Mouse (Mus musculus): ENCODE measurements around the gene Auts2. TPM values are rescaled to one million over a fixed set of nuclear protein-coding genes. Genes with fewer than 3 reads are reported as not detected.

The Auts2 gene
- total RNA-seq, 1 experiment from 2014 or later = 1.9 TPM

DNA sequence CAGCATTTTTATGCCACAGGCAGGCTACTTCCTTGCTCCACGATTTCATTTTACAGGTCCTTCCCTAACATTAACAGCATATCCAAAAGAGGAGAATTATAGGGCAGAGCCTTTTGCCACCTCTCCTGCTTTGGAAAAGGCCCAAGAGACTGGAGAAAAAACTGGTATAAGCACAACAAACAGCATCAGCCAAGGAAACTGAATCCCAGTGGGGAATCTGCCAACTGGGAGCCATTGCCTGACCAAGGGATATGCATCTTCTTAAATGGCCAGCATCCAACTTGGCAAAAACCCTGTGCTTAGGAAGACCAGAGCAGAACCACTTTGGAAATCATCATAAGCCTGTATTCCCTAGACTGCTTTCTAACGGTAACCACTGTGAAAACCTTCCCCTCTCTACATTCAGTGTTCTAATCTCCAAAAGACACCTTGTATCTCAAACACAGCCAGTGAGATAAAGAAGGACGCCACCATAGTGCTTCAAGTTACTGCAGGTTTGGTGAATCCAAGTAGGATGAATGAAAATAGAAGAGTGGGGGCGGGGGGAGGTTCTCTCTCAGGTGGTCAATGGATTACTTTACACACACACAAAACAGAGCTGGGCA is 169.6 kb downstream of the Auts2 start:
- no peak for ATAC-seq (replicated peaks in 1 of 2; ENCODE audit: insufficient read depth in 1 of 2, low FRiP score in 2 of 2, low TSS enrichment in 1 of 2, low read depth in 1 of 2, poor library complexity in 2 of 2, severe bottlenecking in 2 of 2)

DNA sequence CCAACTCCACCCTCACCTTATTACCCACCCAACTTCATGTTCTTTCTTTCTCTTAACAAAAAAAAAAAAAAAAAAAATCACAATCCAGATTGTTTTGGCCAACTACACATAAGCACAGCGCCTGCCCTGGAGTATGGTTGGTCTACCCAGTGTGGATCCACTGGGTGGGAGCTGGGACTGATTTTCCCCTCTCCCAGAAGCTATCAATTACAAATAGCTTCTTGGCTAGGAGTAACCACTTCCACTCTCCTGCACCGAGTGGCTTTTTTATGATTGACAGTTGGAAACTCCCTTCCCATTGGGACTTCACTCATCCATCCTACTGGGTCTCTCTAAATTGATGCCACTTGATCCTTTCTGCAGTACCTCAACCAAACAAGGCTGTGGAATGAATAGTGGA is 170.5 kb downstream of the Auts2 start:
- no peak for ATAC-seq (replicated peaks in 1 of 2; ENCODE audit: insufficient read depth in 1 of 2, low FRiP score in 2 of 2, low TSS enrichment in 1 of 2, low read depth in 1 of 2, poor library complexity in 2 of 2, severe bottlenecking in 2 of 2)

DNA sequence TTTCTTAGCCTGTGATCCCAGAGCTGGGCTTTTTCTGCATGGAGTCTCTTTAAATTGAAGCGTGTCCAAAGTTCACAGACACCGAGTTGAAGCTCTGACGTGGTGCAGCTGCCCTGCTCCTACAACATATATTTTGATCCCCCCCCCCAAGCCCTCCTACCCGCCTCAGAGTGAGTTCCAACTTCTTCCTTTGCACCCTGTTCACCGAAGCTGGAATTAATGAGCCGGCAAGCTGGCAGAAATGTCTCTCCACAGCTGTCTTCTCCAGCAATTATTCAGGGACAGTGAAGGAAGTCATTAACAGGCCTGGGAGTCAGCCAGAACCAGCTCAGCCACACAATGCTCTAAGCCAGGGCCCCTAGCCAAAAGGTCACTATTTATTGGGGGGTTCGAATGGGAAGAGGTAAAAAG is 174.5 kb downstream of the Auts2 start:
- ATAC-seq (replicated peaks in 1 of 2; ENCODE audit: insufficient read depth in 1 of 2, low FRiP score in 2 of 2, low TSS enrichment in 1 of 2, low read depth in 1 of 2, poor library complexity in 2 of 2, severe bottlenecking in 2 of 2) = no peak

DNA sequence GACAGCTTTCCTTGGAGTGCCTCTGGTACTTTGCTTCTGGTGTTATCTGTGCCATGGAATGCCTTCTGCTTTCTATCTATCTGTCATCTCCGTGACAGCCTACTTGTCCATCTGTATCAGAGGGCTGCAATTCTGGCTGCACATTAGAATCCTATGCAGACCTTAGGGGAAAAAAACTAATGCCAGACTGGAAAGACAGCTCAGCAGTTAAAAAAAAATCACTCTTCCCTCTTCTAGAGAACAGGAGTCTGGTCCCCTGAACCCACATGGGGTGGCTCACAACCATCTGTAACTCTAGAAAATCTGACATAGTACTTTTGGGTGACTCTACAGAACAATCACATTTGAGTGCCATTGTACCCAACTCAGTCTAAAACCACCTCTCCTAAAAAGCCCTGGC is 181.9 kb downstream of the Auts2 start:
- no peak for ATAC-seq (replicated peaks in 1 of 2; ENCODE audit: insufficient read depth in 1 of 2, low FRiP score in 2 of 2, low TSS enrichment in 1 of 2, low read depth in 1 of 2, poor library complexity in 2 of 2, severe bottlenecking in 2 of 2)

DNA sequence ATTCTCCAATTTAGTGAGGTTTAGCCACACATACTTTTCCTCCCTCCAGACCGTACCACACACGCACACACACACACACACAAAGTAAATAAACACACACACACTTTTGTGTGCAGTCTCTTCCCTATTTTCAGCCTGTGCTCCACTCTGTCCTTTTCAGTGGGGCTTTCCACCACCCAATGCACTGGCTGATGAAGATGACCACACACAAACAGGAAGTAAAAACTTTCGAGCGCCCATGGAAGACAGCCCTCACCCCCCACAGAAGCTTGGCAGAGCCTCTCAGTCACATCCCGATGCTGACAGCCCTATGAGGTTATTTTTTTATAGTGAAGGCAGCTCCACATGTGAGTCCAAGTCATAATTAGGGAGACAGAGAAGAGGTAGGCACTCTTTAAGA is 185.4 kb downstream of the Auts2 start:
- ATAC-seq (replicated peaks in 1 of 2; ENCODE audit: insufficient read depth in 1 of 2, low FRiP score in 2 of 2, low TSS enrichment in 1 of 2, low read depth in 1 of 2, poor library complexity in 2 of 2, severe bottlenecking in 2 of 2) = peak; percentile 83 to 93

DNA sequence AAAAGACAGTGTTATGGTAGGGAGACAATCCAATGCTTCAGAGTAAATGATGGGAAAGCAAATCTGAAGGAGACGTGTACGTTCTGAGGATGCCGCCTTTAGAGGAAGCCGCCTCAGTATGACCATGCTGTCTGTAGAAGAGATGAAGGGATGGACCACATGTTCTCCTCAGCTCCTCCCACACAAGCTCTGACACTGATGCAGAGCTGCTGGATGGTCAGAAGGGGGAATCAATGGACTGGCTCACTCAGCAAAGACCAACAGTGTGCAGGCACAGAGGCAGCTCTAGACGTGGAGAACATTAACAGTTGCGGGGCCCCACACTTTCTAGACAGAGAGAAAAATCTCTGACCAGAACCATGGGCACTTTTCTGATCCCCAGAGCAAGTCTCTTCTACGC is 187.2 kb downstream of the Auts2 start:
- ATAC-seq (replicated peaks in 1 of 2; ENCODE audit: insufficient read depth in 1 of 2, low FRiP score in 2 of 2, low TSS enrichment in 1 of 2, low read depth in 1 of 2, poor library complexity in 2 of 2, severe bottlenecking in 2 of 2) = no peak

DNA sequence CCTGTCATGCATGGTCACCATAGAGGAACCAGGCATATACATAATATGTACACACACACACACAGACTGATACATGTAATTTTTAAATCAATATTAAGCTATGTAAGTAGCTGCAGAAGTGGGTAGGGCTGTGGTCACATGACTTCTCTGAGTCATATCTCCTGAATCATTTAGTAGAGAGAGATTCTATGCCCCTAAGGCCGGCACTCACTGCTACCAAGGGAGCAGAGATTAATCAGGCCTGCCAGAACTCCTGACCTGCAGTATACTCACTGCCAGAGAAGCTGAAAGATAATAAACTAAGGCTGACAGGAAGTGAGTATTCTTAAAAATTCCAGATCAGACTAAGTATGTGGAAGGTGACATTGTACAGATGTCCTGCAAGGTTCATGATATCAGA is 190.7 kb downstream of the Auts2 start:
- no peak for ATAC-seq (replicated peaks in 1 of 2; ENCODE audit: insufficient read depth in 1 of 2, low FRiP score in 2 of 2, low TSS enrichment in 1 of 2, low read depth in 1 of 2, poor library complexity in 2 of 2, severe bottlenecking in 2 of 2)

DNA sequence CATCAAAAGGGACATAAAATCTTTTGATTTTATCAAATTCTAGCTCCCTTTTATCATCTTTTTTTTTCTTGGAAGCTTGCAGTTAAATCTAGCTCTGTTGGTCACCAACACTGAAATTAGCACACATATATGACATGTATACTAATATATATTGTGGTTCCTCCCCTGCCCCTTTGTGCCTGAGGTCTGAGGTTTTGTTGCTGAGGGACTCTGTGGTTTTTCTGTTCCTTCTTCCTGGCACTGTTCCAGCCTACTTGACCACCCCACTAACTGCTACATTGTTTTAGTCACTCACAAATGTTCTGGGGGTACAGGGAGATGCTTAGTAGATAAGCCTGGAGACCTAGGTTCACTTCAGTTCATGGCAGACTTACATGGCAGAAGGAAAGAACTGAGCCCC is 192.0 kb downstream of the Auts2 start:
- peak; percentile 34 to 45; a peak in 2 of 4 replicates for ATAC-seq (replicated peaks in 1 of 2; ENCODE audit: insufficient read depth in 1 of 2, low FRiP score in 2 of 2, low TSS enrichment in 1 of 2, low read depth in 1 of 2, poor library complexity in 2 of 2, severe bottlenecking in 2 of 2)

DNA sequence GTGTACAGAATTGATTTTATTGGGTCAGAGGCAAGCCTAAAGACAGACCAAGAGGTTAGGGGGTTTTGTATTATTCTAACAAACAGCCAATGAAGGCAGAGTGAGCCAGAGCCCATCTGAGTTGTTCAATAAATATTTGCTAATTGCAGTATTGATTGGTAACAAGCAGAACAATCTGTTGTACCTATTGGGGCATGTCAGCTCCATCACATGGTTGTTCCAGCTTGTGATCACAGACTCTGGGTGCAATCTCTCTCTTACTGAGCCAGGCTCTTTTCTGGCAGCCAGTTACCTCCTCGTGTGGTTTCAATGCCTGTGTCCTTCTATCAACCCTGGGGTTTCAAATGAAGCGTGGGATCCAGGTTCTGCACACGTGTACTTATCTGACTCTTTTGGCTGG is 201.8 kb downstream of the Auts2 start:
- no peak for ATAC-seq (replicated peaks in 1 of 2; ENCODE audit: insufficient read depth in 1 of 2, low FRiP score in 2 of 2, low TSS enrichment in 1 of 2, low read depth in 1 of 2, poor library complexity in 2 of 2, severe bottlenecking in 2 of 2)

DNA sequence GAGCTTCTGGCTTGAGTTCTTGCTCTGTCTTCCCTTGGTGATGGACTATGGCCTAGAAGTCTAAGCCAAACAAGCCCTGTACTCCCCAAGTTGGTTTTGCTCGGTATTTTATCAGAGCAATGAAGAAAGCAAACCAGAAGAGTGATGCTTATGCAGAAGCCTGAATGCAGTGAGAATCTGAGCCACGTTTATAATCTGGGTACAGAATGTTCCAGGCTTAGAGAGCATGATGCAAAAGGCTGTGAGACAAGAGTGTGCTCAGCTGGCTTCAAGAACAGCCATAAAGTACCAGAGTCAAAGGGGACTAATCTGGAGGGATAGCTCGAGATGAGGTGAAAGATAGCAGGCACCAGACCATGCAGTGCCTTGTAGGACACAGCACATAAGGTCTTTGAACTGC is 205.5 kb downstream of the Auts2 start:
- no peak for ATAC-seq (replicated peaks in 1 of 2; ENCODE audit: insufficient read depth in 1 of 2, low FRiP score in 2 of 2, low TSS enrichment in 1 of 2, low read depth in 1 of 2, poor library complexity in 2 of 2, severe bottlenecking in 2 of 2)

DNA sequence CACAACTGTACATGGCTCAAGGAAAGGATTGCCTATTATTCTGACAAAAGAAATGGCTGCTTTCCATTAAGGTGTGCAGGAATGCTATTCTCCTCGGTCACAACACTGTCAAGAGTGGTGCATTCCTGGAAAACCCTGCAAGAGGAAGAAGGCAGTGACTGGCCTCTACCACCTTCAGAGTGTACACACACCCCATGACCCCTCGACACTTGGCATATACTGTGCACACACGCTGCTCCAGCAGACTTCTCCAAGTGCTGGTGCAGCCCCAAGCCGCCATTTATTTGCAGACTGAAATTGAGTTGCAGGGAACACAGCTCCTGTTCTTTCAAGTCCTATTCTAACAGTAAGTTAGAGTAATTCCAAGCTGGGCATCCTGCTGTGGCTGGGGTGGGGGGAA is 207.4 kb downstream of the Auts2 start:
- no peak for ATAC-seq (replicated peaks in 1 of 2; ENCODE audit: insufficient read depth in 1 of 2, low FRiP score in 2 of 2, low TSS enrichment in 1 of 2, low read depth in 1 of 2, poor library complexity in 2 of 2, severe bottlenecking in 2 of 2)

DNA sequence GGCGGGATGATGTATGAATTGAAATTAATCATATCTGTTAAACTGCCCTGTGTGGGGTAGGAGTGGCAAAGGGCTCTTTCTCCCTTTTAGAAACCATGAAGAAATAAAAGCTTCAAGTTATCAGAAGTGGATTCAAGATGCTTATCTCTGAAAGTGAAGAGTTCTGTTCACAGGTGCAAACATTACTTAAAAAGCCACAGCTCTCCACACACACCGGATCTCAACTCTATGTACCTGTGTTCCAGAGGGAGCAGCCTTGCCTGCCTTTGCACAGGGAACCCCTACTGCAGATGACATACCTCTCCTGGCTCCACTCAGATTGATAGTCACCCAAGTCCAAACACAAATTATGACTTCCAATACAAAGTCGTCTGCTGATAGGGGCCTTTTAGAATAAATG is 208.3 kb downstream of the Auts2 start:
- ATAC-seq (replicated peaks in 1 of 2; ENCODE audit: insufficient read depth in 1 of 2, low FRiP score in 2 of 2, low TSS enrichment in 1 of 2, low read depth in 1 of 2, poor library complexity in 2 of 2, severe bottlenecking in 2 of 2) = no peak

DNA sequence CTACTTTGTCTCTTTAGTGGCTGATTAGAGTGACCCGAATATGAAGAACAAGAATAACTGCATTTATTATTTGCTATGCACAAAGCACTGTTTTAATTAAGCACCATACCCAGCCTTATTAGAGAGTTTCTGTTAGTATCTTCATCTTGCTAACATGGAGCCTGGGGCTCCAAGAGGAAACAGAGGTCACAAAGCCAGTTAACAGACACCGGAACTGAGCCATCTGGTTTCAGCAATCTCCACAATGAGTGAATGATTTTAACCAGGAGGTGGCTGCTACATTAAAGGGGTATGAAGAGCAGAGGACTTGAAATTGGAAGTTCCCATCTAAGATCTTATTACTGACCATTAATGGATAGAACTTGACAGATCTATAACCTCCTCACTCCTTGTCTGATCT is 209.4 kb downstream of the Auts2 start:
- no peak for ATAC-seq (replicated peaks in 1 of 2; ENCODE audit: insufficient read depth in 1 of 2, low FRiP score in 2 of 2, low TSS enrichment in 1 of 2, low read depth in 1 of 2, poor library complexity in 2 of 2, severe bottlenecking in 2 of 2)

DNA sequence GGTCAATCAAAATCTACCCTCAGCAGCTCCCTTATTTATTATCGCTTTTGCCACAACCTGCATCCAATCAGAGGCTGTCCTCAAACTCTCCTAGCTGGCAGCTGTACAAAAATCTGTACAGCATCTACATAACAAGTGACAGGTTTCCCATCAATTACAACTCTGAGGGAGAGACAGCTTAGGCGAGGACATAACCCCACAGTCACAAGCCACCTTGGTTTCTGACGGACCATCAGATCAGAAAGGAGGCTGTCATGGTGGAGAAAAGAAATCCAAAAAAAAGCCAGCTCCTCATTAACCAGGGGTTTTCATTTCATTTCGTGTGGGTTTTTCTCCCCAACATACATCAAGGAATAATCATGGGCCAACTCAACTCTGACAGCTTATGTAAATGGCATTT is 210.6 kb downstream of the Auts2 start:
- no peak for ATAC-seq (replicated peaks in 1 of 2; ENCODE audit: insufficient read depth in 1 of 2, low FRiP score in 2 of 2, low TSS enrichment in 1 of 2, low read depth in 1 of 2, poor library complexity in 2 of 2, severe bottlenecking in 2 of 2)

DNA sequence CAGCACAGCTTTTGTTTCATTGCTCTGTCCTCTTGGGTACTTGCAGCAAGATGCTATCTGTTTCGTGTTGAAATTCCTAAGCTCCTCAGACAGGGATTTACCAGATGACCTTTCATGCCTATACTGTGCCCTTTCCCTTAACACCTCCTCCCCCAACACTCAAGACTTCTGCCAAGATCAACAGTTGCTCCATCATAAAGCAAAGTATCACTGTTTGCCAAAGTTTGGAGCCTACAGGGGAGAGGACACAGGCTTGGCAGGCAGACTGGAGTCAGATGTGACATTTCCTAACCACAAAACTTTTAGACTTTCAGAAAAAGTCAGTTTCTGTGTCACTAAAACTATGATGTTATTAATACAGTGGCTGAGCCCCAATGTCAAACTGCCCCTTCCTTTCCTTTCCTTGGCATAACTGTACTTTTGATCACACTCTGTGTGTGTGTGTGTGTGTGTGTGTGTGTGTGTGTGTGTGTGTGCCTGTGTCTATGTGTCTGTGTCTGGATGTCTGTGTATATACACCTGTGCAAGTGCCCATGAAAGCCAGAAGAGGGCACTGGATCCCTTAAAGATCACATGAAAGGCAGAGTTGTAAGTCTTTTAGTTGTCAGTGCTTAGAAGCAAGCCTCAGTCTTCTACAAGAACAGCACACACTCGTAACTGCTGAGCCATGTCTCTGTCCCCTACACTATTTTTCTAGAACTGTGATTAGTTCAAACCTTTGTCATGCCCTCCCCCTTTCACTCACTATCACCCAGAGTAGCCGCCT is 213.8 kb downstream of the Auts2 start:
- ATAC-seq (replicated peaks in 1 of 2; ENCODE audit: insufficient read depth in 1 of 2, low FRiP score in 2 of 2, low TSS enrichment in 1 of 2, low read depth in 1 of 2, poor library complexity in 2 of 2, severe bottlenecking in 2 of 2) = no peak

DNA sequence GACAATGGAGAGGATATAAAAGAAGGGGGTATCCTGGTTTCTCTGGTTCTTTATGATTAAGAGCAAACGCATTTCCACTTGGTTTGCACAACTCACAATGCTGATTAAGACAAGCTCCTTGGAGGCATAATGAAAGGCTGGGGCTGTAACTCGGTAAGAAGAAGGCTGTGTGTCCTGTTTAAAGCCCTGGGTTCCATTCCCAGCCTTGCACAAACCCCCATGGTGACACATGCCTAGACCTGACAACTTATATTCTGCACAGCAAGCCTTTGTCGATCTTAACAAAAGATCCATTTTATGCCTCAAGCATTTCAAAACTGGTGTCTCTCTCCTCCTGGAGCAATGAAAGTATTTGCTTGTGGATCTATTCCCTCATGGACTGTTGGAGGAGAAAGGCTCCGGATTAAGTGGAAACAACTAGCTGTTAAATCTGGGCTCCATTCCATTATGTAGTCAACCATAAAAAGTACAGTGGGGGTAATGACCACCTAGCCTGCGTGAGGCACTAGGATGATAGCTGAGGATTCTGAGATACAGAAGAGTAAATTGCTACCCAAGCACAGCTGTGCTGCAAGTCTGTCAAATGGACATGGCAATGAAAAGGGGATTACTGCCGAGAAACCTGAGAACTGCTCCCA is 218.8 kb downstream of the Auts2 start:
- no peak for ATAC-seq (replicated peaks in 1 of 2; ENCODE audit: insufficient read depth in 1 of 2, low FRiP score in 2 of 2, low TSS enrichment in 1 of 2, low read depth in 1 of 2, poor library complexity in 2 of 2, severe bottlenecking in 2 of 2)

DNA sequence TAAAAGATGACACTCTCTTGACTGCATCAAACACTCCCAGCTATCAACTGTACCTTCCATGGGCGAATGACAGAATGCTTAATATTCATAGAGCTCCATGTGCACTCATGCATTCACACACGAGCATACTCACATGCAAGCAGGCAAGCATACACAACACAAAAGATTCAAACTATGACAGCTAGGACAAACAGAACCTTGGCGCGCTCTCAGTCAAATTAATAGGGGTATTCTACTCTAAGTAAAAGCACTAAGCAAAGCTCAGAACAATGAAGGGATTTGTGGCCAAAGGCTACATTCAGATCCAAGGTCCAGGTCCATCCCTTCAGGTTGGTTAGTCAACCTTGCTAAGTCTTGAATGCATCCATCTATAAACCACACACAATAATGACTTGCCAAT is 219.5 kb downstream of the Auts2 start:
- ATAC-seq (replicated peaks in 1 of 2; ENCODE audit: insufficient read depth in 1 of 2, low FRiP score in 2 of 2, low TSS enrichment in 1 of 2, low read depth in 1 of 2, poor library complexity in 2 of 2, severe bottlenecking in 2 of 2) = no peak

DNA sequence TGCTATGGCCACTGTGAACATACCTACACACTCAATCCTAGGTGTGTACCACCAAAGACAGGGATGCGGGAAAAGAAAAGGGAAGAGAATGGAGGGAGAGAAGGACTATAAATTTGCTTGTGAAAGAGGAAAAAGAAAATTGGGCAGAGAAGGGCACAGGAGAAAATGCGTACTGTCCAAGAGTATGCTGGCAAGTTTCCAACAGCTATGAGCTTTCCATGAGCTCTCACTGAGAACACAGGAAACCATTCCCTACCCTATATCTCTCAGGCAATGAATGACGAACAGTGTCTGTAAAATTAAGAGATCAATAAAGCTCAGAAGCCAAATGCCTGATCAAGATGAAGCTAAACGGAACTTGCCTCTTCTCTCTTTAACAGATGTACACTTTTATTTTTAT is 220.2 kb downstream of the Auts2 start:
- ATAC-seq (replicated peaks in 1 of 2; ENCODE audit: insufficient read depth in 1 of 2, low FRiP score in 2 of 2, low TSS enrichment in 1 of 2, low read depth in 1 of 2, poor library complexity in 2 of 2, severe bottlenecking in 2 of 2) = no peak

Data from hematopoietic stem cell, adult 5-6 weeks (primary cell).